Mouse (Mus musculus) midbrain, embryonic 15.5 days (tissue): ENCODE results near the gene Zfp318. TPM values are rescaled to one million over a fixed set of nuclear protein-coding genes. Genes with fewer than 3 reads are reported as not detected.

Experiments
- ATAC-seq: fragments of 200-750 bp; cut with Nextera tagmentation; replicated peaks from 2 replicates; pipeline ENCODE4 v1.8.0; 2017; ENCODE audit warnings: moderate TSS enrichment
- H3K27ac ChIP-seq: fragments of 300-500 bp; sonication (generic); 2 replicates; pipeline ENCODE4 v1.5.1; 2015; ENCODE audit warnings: mild to moderate bottlenecking, inconsistent platforms
- H3K27me3 ChIP-seq: fragments of 300-500 bp; sonication (generic); replicated peaks from 2 replicates; pipeline ENCODE4 v1.6.1; 2015; ENCODE audit warnings: inconsistent platforms
- H3K36me3 ChIP-seq: fragments of 300-500 bp; sonication (generic); replicated peaks from 2 replicates; pipeline ENCODE4 v1.6.1; 2015; ENCODE audit warnings: inconsistent platforms
- H3K4me1 ChIP-seq: fragments of 300-500 bp; sonication (generic); 2 replicates; pipeline ENCODE4 v1.6.1; 2015; ENCODE audit warnings: inconsistent platforms
- H3K4me2 ChIP-seq: fragments of 300-500 bp; sonication (generic); 2 replicates; pipeline ENCODE4 v1.6.1; 2015; ENCODE audit warnings: inconsistent platforms, mild to moderate bottlenecking, moderate library complexity
- H3K4me3 ChIP-seq: fragments of 300-500 bp; sonication (generic); 2 replicates; pipeline ENCODE4 v1.5.1; 2015; ENCODE audit warnings: mild to moderate bottlenecking, inconsistent platforms
- H3K9ac ChIP-seq: fragments of 300-500 bp; sonication (generic); 2 replicates; pipeline ENCODE4 v1.6.1; 2015; ENCODE audit warnings: mild to moderate bottlenecking, inconsistent platforms
- H3K9me3 ChIP-seq: fragments of 300-500 bp; sonication (generic); 2 replicates; pipeline ENCODE4 v1.6.1; 2016; ENCODE audit warnings: inconsistent platforms
- WGBS: fragments of 180-500 bp; shearing (Covaris S2); methylation state at CpG from one replicate; pipeline ENCODE4 v1.1.7; 2015; ENCODE audit warnings: mixed read lengths; 5-methylcytosine and 5-hydroxymethylcytosine counted together
- polyA plus RNA-seq: library from polyadenylated mRNA; unstranded; fragments of >200 nt; fragmentation: Nextera tagmentation; extraction: Ambion mirVana; gene quantifications from 2 replicates; pipeline ENCODE4 v1.2.1, GENCODE M21; 2015

Zfp318 gene
- polyA plus RNA-seq, 1 experiment from 2014 or later, result 21.8 TPM

DNA sequence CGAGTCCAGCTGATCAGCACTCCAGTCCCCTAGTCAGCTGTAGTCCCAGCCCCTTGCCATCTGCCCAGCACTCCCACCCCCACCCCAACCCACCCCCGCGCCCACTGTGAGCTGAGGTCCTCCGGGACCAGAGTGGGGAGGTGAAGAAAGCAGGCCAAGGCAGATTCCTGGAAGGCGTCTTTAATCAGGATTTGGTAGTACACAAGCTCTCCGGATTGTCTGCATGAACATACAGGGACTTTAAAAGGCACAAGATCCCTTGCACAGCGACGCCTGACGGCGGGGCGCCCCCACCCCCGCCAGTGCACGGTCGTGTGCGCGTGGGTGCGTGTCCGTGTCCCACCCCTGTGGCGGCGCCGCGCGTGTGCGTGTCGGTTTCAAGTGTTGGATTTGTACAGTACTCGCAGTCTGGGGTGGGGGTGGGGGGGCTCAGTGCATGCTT, 70.5 kb downstream of the Zfp318 start:
- no peaks in the 10 kb centered on the region for H3K9me3 ChIP-seq
- H3K4me1 ChIP-seq, result peaks cover 36% of the 10 kb centered on the region
- H3K27ac ChIP-seq, result peak overlapping the region; percentile 60; the same call in 1 of the 2 replicates
- peak overlapping the region; percentile 28 for H3K4me3 ChIP-seq
- H3K27me3 ChIP-seq, result no peaks in the 10 kb centered on the region
- peak overlapping the region; percentile 63 for H3K4me2 ChIP-seq
- peak; percentile 41 for ATAC-seq
- H3K36me3 ChIP-seq, result no peaks in the 10 kb centered on the region
- WGBS, result under 1% methylated on average over 26 of the region's 26 CpGs
- H3K9ac ChIP-seq, result peak overlapping the region; percentile 44; the same call in 1 of the 2 replicates

DNA sequence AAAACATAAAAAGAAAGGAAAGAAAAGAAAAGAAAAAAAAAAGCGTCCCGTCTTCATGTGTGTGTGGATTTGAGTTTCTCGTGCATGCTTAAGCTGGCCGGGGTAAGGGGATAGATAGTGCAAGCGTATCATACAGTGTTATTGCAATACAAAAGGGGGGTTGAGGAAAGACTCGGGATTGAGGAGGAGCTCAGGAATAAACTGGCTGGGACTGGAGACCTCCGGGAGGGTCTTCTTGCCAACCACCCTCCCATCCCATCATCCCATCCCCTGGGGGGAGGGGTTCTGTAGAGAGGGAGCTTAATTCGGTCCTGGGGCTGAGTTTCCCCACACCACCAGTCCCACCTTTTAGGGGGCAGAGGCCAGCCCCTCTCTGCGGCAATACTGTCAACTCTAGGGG, 71.0 kb downstream of the Zfp318 start:
- Histone ChIP-seq H3K4me2 (peak overlapping the region; percentile 63), H3K27ac (peak overlapping the region; percentile 13; the same call in 1 of the 2 replicates), H3K36me3 (no peaks in the 10 kb centered on the region), H3K4me3 (peak overlapping the region; percentile 28), H3K9ac (no peak overlapping the region), H3K9me3 (no peaks in the 10 kb centered on the region), H3K4me1 (peaks cover 36% of the 10 kb centered on the region), H3K27me3 (no peaks in the 10 kb centered on the region)
- 2% methylated on average over 9 of the region's 9 CpGs for WGBS
- peak; percentile 57 for ATAC-seq

DNA sequence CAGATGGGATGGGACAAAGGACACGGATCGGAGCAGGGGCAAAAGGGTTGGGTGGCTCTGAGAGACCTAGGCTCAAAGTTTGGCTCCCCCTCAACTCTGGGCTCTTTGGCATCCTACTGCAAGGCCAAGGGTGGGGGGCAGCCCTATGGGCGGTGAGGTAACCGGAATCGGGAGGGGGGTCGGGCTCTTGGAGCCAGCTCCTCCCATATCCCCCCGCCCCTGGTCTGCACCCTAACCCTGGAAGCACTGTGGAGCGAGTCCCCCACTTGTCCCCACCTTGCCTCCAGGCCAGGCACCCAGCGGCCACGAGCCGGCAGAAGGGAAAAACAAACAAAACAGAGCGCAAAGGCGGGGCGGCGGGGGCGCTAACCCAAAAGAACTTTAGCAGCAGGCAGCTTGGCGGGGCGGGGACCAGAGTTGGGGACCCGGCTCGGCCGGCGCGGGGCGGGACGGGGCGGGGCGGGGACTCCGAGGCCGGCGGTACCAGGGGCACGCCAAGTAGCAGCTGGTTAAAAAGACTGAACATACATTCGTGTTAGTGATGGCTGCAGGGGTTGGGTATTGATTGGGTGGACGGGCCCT, 71.7 kb downstream of the Zfp318 start:
- Histone ChIP-seq H3K9ac (0 out of 2 replicates have a peak overlapping the region, but pooled peaks have one; percentile 1), H3K36me3 (no peaks in the 10 kb centered on the region), H3K27me3 (no peaks in the 10 kb centered on the region), H3K4me3 (peak overlapping the region; percentile 17), H3K27ac (no peak overlapping the region), H3K9me3 (no peaks in the 10 kb centered on the region), H3K4me1 (peaks cover 36% of the 10 kb centered on the region), H3K4me2 (peak overlapping the region; percentile 63)
- ATAC-seq, result 0 out of 2 replicates have a peak, but pooled peaks have one; percentile 27
- WGBS, result 1% methylated on average over 33 of the region's 33 CpGs

DNA sequence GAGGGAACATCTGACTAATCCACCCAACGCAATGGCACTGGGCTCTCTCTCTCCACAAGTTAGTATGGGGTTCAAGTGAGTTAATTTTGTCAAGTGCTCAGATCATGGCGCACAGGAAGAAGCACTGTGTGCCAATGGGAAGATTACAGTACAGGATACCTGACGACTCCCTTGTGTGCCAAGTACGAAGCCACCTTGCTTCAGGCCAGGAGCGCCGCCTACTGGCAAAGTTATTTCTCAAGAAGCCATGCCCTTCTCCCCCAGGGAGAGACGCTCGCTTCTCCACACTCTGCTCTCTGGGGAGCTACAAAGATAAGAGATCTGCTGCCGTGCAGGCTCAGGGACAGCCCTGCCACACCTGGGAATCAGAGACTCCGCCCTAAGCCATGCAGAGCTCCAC, 74.3 kb downstream of the Zfp318 start:
- Histone ChIP-seq H3K4me1 (peaks cover 41% of the 10 kb centered on the region), H3K27ac (no peak overlapping the region), H3K4me2 (no peak overlapping the region), H3K36me3 (no peaks in the 10 kb centered on the region), H3K4me3 (no peak overlapping the region), H3K9ac (no peak overlapping the region), H3K9me3 (no peaks in the 10 kb centered on the region), H3K27me3 (no peaks in the 10 kb centered on the region)
- 15% methylated on average over 10 of the region's 10 CpGs for WGBS
- ATAC-seq, result no peak

DNA sequence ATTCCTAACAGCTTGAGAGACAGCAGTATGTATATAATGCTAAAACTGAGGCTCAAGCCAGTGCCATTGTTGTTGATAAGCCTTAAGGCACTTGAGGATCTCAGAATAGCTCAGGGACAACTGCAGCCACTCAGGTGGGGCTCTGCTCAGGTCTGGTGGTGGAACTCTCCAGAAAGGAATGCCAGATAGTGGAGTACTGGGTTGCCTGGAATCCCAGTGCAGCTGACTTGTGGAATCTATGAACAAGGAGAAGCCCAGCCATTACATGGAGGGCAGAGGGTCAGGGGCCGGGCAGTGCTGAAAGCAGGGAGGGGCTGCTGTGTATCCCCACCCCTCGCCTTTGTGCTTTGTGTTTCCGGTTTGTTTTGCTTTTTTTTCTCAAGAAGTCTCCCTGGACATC, 74.9 kb downstream of the Zfp318 start:
- Histone ChIP-seq H3K36me3 (no peaks in the 10 kb centered on the region), H3K9me3 (no peaks in the 10 kb centered on the region), H3K4me2 (no peak overlapping the region), H3K4me1 (peaks cover 35% of the 10 kb centered on the region), H3K27me3 (no peaks in the 10 kb centered on the region), H3K27ac (no peak overlapping the region), H3K9ac (no peak overlapping the region), H3K4me3 (no peak overlapping the region)
- WGBS, result 40% methylated on average over 3 of the region's 3 CpGs
- ATAC-seq, result no peak

DNA sequence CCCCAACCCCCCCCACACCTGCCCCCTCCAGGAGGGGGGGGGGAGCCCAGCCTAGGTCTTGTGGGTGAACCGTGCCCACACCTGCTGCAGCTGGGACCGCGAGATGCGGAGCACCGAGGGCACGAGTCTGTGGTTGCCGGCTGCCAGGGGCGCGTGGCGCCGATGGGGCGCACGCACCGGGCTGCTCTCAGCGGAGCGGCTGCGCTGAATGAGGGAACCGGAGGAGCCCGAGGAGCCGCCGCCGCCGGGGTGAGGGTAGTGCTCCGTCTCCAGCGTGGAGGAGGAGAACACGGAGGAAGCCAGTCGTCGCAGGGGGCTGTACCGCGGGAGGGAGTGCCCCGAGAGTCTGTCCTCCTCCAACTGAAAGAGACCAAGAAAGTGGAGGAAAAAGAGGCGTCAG, 77.1 kb downstream of the Zfp318 start:
- 8% methylated on average over 32 of the region's 32 CpGs for WGBS
- Histone ChIP-seq H3K4me3 (no peak overlapping the region), H3K36me3 (no peaks in the 10 kb centered on the region), H3K4me2 (peak overlapping the region; percentile 24; the same call in 1 of the 2 replicates), H3K27ac (no peak overlapping the region), H3K9ac (no peak overlapping the region), H3K4me1 (peaks cover 12% of the 10 kb centered on the region), H3K9me3 (no peaks in the 10 kb centered on the region), H3K27me3 (no peaks in the 10 kb centered on the region)
- no peak for ATAC-seq

DNA sequence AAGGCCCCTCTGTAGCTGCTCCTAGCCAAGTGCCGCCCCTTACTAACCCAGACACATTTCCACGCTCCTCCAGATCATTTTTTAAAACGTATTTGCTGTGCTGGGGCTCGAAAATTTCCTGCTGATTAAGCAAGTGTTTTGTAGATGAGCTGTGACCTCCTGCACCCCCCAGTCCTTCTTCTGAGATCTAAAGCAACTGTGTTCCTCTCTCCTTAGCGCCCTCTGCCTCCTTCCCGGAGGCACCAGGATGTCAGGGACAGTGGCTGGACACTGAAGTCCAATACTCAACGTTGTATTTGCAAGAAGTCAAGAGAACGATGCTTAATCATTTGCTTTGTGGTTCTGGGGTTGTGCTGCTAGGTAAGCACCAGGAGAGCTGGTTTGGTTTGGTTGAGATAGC, 77.8 kb downstream of the Zfp318 start:
- H3K27ac ChIP-seq, result no peak overlapping the region
- H3K9ac ChIP-seq, result no peak overlapping the region
- no peak overlapping the region for H3K4me3 ChIP-seq
- H3K4me2 ChIP-seq, result peak overlapping the region; percentile 24; the same call in 1 of the 2 replicates
- ATAC-seq, result no peak
- H3K9me3 ChIP-seq, result no peaks in the 10 kb centered on the region
- peaks cover 2% of the 10 kb centered on the region; the same call in 1 of the 2 replicates for H3K36me3 ChIP-seq
- 30% methylated on average over 8 of the region's 8 CpGs for WGBS
- no peaks in the 10 kb centered on the region for H3K27me3 ChIP-seq
- H3K4me1 ChIP-seq, result peaks cover 6% of the 10 kb centered on the region

DNA sequence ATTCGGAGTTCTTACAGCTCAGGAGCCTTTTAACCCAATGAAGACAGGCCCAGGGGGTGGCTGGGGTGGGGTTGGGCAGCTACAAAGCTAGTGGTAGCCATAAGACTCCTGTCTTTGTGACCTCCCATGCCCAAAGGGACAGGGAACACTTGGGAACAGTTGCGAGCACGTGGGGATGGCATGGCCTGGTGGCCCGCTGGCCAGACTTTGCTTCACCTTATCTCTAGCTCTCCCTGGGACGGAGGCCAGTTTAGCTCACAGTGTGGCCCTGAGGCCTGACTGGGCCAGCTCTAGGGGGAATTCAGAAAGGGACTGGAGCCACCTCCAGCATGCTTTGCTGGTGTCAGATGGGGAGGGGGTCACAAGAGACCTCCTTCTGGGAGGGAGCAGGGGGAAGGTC, 78.7 kb downstream of the Zfp318 start:
- 92% methylated on average over 5 of the region's 5 CpGs for WGBS

DNA sequence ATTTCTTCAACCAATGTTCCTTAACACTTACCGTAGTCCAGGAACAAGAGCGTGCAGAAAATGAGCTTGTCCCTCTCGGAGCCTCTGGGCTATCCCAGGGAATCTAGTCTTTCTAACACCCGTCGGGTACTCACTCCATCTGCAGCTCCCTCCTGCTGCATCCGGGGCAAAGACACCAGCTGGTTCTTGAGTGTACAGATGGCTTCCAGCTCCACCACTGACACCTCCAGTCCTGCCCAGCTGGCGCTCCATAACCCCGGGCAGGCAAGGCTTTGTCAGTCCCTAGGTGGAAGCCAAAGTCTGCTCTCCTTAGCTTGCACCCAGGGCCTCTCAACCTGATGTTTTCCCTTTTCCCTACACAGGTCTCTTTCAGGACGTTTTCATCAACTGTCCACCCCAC, 84.3 kb downstream of the Zfp318 start:
- no peak overlapping the region for H3K27ac ChIP-seq
- no peak overlapping the region for H3K9ac ChIP-seq
- no peaks in the 10 kb centered on the region for H3K9me3 ChIP-seq
- 71% methylated on average over 9 of the region's 9 CpGs for whole genome bisulfite sequencing
- H3K4me1 ChIP-seq, result no peaks in the 10 kb centered on the region
- H3K4me2 ChIP-seq, result no peak overlapping the region
- H3K4me3 ChIP-seq, result no peak overlapping the region
- no peaks in the 10 kb centered on the region for H3K27me3 ChIP-seq
- ATAC-seq, result no peak
- peaks cover 60% of the 10 kb centered on the region for H3K36me3 ChIP-seq

More for the DNA sequence above, 78.7 kb downstream of the Zfp318 start:
- ATAC-seq, result no peak
- Histone ChIP-seq H3K9ac (no peak overlapping the region), H3K27me3 (no peaks in the 10 kb centered on the region), H3K4me1 (peaks cover 6% of the 10 kb centered on the region), H3K27ac (no peak overlapping the region), H3K36me3 (peaks cover 10% of the 10 kb centered on the region; the same call in 1 of the 2 replicates), H3K4me3 (no peak overlapping the region), H3K4me2 (no peak overlapping the region), H3K9me3 (no peaks in the 10 kb centered on the region)

Other genes starting within 250 kb of the Zfp318 start
- gene Rsph9, start 239.5 kb upstream of the Zfp318 start, polyA plus RNA-seq, result 51.2 and 51.9 TPM in 2 replicates
- gene Mad2l1bp, start 230.2 kb upstream of the Zfp318 start, polyA plus RNA-seq, result 21.3 and 24.8 TPM in 2 replicates
- gene Gtpbp2, start 222.7 kb upstream of the Zfp318 start, polyA plus RNA-seq, result 46.2 and 46.3 TPM in 2 replicates
- gene Polh, start 181.1 kb upstream of the Zfp318 start, polyA plus RNA-seq, result 7.4 and 8.2 TPM in 2 replicates
- gene Xpo5, start 180.9 kb upstream of the Zfp318 start, polyA plus RNA-seq, result 40.4 and 41.0 TPM in 2 replicates
- 71.6 and 78.4 TPM in 2 replicates for gene Polr1c, start 135.7 kb upstream of the Zfp318 start, polyA plus RNA-seq
- 95.2 and 107 TPM in 2 replicates for gene Yipf3, start 135.7 kb upstream of the Zfp318 start, polyA plus RNA-seq
- 14.7 and 16.6 TPM in 2 replicates for gene Lrrc73, start 130.2 kb upstream of the Zfp318 start, polyA plus RNA-seq
- gene Tjap1, start 100.7 kb upstream of the Zfp318 start, polyA plus RNA-seq, result 29.4 and 31.4 TPM in 2 replicates
- gene Dlk2, start 86.3 kb upstream of the Zfp318 start, polyA plus RNA-seq, result 22.5 and 23.7 TPM in 2 replicates
- 10.7 TPM in 2 replicates for gene Abcc10, start 55.4 kb upstream of the Zfp318 start, polyA plus RNA-seq
- gene Crip3, start 45.2 kb downstream of the Zfp318 start, polyA plus RNA-seq, result 2.0 and 3.0 TPM in 2 replicates
- not detected in 2 replicates for gene Slc22a7, start 54.7 kb downstream of the Zfp318 start, polyA plus RNA-seq
- 8.7 and 9.0 TPM in 2 replicates for gene Ttbk1, start 103.9 kb downstream of the Zfp318 start, polyA plus RNA-seq
- gene Dnph1, start 113.0 kb downstream of the Zfp318 start, polyA plus RNA-seq, result 14.5 and 17.3 TPM in 2 replicates
- 25.0 and 26.7 TPM in 2 replicates for gene Cul9, start 162.7 kb downstream of the Zfp318 start, polyA plus RNA-seq
- gene Srf, start 172.4 kb downstream of the Zfp318 start, polyA plus RNA-seq, result 3.7 and 5.7 TPM in 2 replicates
- 33.6 and 34.8 TPM in 2 replicates for gene Ptk7, start 245.8 kb downstream of the Zfp318 start, polyA plus RNA-seq